Mouse (Mus musculus) ES-Bruce4 (cell line): ENCODE data around the gene Magi2.

Experiments
- CTCF ChIP-seq: IDR thresholded peaks from one replicate; pipeline ENCODE4 v1.8.1; 2011; ENCODE audit warnings: low read depth, low read length
- POLR2A ChIP-seq: IDR thresholded peaks from one replicate; pipeline ENCODE4 v1.8.1; 2011; ENCODE audit warnings: low read length; ENCODE audit not compliant: insufficient read depth

DNA sequence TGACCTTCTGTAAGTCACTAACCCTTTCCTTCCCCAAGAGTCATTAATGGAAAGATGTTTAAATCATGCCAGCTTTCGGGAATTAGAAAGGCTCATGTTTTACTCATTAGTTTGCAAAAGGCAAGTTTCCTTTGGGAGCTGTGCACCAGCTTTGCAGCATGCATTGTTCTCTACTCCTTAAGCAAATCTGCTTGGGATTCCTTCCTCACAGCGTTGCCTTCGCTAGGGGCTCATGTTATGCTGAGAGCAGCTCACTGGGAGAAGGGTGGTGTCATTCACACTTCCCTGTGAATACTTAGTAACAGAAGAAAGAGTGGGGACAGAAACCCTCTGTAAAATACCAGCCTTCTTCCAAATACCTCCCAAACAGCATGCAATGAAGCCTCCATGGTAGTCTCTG, 1349.0 kb downstream of the Magi2 start:
- TF ChIP-seq CTCF (no peak), POLR2A (no peak)
